Mouse (Mus musculus) gastrocnemius, postnatal 25 days (tissue): ENCODE results near the gene Slit2. TPM values are rescaled to one million over a fixed set of nuclear protein-coding genes. Genes with fewer than 3 reads are reported as not detected.
"Not testable (repeated sequence)": the region's sequence is repeated elsewhere in the genome, so short reads cannot be mapped to it uniquely, and the experiment has no call there.

Experiments
- DNase-seq: peaks from one replicate; pipeline ENCODE4 v3.0.0; 2022
- total RNA-seq, 2 experiments: library from RNA; stranded (reverse); gene quantifications; 1 replicate in 1 of 2; 2 replicates in 1 of 2; pipeline ENCODE4 v1.2.3; 2021

Gene Slit2
- total RNA-seq, 2 experiments from 2014 or later, result 0.54 to 1.1 TPM

DNA sequence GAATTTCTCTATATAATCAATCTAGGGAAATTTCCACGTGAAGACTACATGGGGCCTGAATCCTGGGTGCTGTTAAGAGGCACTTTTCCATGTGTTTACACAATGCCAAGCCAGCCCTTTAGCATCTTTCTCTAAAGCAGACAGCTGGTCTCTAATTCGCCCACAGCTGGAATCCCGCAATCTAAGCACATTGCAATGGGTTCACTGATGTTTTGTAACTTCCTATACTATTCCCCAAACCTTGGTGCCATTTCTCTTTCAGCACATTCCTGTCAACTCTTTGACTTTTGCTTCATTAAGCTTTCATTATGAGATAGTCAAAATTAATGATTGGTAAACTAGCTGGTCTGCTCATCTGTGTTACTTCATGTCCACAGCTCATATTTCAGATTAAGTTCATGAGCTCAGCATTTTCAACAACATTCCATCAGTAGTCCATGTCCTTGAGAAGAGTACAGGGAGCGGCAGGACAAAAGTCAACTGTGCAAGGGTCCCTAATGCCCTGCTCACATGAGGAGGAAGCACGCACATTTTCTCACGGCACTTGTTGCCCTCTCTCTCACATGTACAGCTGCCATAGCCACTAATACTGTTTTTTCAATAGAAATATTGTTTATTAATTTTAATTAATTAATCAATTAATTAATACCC, 247.6 kb downstream of the Slit2 start:
- no peak for DNase-seq

DNA sequence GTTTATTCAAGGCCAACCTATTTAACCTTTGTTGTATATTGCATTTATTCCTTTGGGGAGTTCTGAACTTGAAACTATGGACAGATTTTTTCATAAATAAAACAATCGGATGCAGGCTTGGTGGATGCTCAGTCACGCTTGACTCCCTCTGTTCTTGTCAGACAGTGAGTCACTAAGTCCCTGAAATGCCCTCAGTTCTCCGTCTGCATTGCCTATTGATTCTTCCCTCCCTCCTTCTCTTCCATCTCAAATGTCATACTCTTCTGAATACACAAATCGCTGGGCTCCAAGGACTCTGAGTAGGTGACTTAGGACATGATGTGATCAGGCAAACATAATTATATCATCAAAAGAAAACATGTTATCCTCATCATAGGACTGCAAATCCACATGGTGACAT, 251.8 kb downstream of the Slit2 start:
- no peak for DNase-seq

DNA sequence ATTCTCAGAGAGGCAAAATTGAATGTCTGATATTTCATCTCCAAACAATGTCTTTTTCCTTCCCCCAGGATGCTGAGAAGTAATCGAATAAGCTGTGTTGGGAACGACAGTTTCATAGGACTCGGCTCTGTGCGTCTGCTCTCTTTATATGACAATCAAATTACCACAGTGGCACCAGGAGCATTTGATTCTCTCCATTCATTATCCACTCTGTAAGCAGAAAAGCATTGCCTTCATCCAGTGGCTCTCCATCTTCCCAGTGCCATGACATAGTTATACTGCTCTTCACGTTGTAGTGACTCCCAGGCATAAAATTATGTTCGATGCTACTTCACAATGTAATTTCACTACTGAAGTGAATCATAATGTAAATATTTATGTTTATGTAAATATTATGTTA, 252.3 kb downstream of the Slit2 start:
- no peak for DNase-seq

DNA sequence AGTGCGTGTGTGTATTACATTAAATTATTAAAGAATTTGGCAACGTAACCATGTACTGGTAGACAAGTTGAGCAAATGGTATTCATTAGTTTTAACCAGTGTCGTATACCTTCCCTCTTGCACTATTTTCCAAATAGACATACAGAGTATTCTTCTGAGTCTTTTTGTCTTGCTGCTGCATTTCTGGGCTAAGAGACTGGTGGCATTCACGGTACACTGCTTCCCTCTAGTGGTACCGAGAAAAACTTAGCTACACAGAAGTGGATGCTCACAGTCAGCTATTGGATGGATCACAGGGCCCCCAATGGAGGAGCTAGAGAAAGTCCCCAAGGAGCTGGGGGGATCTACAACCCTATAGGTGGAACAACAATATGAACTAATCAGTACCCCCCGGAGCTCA, 257.8 kb downstream of the Slit2 start:
- not testable (repeated sequence) for DNase-seq

DNA sequence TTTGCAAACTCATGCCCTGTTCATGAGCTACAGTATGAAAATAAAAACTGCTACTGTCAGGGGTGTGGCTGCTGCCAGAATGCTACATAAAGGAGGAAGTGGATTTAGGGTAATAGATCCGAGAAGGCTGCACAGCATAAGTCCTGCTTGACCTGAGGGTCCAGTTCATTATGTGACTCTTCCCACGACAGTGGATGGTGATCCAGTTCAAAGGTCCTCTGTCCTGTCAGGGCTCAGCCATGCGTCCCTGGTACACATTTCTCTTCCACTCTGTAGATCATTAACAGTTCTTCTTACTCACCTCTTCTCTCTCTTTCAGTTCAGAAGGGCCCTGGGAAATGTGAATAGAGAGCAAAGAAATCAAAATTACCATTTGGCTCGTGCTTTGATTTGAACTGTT, 265.4 kb downstream of the Slit2 start:
- DNase-seq, result no peak

DNA sequence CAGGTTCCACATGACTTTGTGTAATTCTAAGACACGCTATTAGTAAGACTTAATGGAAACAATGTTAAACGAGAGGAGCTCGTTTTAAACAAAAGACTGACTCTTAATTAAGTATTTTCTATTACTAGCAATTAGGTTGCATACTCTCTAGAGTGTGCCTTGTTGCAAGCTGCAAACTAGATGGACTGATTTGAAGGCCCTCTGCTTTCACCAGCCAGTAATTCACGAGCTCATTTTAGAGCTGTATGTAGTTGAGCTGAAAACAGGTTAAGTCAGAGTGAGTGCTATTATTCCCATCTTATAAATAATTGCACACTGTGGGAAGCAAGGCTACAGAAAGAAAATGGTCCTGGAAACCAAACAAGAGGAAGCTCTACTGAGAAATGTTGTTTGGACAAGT, 294.6 kb downstream of the Slit2 start:
- no peak for DNase-seq

DNA sequence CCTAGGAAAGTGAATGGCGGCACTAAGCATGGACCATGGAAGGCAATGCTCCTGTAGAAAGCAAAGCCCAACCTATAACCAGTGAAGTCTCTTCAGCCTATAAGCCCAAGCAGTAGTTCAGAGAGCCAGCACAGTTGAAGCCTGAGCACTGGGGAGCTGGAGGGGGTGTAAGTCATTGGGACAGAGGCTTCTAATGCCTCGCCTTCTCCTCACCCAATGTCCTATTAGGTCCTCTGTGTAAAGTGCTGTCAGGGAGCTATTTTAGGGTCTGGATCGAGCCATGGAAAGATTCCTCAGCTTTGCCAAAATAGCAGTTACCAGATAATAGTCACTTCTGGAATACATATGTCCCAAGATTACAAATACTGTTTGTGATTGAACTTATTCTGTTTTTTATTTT, 318.2 kb downstream of the Slit2 start:
- no peak for DNase-seq

DNA sequence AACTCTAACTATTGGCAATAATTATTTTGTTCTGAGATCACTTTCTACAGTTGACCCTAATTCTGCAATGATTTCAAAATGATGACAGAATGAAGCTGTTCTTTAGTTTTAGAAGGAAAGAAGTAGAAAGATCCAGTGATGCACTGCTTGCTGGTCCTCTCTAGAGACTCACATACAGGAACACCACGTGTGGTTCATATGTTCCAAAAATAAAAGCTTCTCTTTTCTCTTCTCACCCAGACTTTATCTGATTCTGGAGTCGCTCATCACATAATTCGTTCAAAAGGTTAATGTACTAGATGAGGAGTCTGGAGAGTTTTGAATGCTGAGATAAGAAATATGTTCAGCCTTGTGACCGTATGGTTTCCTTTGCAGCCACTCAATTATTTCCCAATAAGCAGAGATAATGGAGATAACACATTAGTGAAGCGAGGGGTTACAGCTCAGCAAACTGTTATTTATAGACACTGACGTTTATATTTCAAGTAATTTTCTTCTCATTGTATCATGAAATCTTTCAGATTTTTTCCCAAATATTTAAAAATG, 332.2 kb downstream of the Slit2 start:
- DNase-seq, result no peak

DNA sequence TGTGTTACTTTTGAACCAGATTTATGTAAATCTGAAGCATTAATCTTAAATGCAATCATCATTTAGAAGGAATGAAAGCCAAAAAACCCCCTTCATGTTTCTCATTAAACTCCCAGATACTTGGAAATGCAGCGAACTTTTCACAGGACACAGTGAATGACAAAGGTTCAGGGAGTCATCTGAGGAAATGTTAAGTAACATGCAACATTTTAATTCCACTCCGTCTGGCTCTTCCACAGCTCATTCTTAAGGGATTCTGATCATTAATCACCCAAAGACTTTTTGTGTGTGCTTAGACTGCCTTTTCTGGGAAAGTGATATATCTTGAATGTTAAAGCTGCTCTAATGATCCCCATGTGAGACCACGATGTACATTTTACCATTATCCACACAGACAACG, 337.7 kb downstream of the Slit2 start:
- no peak for DNase-seq

DNA sequence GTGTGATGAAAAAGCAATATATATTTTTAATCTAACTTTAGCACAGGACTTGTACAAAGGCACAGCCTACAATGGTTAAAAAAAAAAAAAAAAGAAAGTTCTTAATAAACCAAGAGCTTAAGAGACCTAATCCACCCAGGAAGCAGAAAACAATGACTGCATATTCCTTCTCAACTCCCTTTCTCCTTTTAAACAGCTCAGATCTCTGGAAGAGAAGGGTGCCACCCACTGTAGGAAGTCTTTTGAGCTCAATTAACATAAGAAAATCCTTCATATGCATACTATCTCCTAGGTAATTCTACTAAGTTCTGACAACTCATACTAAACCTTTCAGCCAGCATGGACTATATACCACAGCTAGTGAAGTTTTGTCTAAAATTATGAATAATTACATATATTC, 343.3 kb downstream of the Slit2 start:
- no peak for DNase-seq

DNA sequence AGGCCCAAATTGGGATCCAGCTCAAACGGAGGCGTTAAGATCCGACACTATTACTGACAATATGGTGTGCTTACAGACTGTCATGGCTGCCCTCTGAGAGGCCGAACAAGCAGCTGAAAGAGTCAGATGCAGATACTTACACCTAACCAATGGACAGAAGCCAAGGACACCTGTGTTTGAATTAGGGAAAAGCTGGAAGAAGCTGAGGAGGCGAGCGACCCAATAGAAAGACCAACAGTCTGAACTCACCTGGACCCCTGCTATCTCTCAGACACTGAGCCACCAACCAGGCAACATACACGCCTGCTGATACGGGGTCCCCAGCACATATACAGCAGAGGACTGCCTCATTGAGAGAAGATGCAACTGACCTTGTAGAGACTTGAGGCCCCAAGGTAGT, 344.7 kb downstream of the Slit2 start, which contains the start of gene 5730480H06Rik:
Gene 5730480H06Rik (plus strand): TSS at position 301 of the 400 bp plus-strand sequence.
- DNase-seq, result no peak

DNA sequence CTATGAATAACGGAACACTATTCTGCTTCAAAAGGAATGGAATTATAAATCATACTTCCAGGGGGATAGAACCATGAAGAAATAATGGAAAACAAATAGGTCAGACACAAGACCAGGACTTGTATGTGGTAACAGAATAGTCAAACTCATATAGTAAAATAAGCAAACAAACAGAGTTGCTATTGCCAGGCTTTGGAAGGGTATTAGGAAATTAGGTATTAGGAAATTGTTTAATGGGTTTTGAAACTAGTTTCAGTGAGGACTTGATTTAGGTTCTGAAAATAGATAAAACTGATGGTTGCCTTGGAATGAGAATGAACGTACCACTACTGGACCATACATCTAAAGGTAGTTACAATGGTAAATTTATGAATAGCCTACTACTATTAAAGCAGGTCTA, 346.8 kb downstream of the Slit2 start:
- DNase-seq, result no peak

DNA sequence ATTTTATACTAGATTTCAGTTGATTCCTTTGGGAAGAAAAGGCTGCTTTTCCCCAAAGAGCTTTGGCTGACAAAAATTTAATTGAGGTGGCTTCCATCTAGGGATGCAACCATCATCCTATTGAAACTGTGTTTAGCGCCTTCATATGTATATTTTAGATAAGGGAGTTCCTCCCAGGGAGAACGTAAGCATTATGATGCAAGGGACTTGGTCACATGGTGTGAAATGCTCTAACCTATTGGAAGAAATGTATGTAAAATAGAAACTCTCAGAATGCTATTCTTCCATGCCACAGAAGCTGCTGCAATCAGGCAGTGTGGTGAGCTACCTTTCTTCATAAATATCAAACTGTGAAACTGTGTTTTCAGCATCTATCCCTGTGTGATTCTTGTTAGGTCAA, 347.9 kb downstream of the Slit2 start:
- no peak for DNase-seq

DNA sequence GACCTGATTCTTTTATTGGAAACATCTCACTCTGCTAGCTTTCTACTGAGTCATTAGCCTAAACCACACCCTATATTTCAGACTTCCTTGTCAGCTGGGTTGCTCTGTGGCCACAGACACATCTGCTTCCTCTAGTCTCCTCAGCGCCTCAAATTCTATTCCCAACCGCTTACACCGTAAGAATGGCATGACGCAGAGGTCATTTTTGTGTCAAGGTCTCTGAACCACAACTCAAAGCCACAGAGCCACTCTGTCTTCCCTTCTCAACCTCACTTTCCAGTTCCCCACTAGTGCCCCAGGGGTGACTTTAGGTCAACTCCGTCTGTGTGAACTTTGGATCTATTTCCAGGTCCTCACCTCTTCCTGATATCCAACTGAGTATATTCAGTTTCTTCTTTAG, 348.5 kb downstream of the Slit2 start:
- no peak for DNase-seq

DNA sequence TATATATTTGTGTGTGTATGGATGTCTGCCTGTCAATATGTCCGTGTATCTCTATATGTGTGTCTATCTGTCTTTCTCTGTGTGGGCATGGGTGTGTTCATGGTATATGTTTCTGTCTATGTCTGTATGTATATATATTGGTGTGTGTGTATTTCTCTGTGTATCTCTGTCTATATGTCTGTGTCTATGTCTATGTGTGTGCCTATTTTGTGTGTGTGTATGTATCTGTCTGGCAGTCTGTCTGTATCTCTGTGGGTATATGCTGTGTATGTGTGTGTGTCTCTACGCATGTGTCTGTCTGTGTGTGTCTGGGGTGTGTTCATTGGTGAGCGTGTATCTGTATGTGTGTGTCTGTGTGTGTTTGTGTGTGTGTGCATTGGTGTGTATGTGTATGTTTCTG, 350.5 kb downstream of the Slit2 start:
- no peak for DNase-seq

DNA sequence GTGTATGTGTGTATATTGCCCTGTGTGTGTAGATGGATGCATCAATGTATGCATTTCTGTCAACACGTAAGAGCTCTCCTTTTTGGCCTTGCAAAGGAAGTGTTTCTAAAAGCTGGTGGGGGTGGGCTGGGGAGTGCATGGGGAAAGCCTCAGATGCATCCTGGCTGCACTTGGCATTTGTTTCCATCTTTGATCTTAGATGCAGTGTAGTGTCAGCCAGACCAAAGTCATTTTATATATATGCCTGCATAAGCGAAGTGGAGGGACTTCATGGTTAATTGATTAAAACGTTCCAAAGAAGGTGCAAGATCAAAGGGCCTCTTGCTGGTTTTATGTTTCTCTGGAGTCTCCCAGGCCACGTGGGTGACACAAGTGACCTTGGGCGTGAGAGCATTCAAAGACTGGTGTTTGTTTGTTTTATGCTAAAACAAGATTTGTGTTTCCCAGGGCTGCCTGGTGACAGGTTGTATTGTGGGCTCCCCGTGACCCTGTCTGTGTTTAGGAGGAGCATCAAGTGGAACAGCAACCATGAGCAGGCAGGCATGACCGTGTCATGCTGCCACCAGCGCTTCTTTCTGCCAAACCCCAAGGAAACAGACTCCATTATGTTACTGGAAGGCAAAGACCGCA, 351.1 kb downstream of the Slit2 start:
- DNase-seq, result no peak

DNA sequence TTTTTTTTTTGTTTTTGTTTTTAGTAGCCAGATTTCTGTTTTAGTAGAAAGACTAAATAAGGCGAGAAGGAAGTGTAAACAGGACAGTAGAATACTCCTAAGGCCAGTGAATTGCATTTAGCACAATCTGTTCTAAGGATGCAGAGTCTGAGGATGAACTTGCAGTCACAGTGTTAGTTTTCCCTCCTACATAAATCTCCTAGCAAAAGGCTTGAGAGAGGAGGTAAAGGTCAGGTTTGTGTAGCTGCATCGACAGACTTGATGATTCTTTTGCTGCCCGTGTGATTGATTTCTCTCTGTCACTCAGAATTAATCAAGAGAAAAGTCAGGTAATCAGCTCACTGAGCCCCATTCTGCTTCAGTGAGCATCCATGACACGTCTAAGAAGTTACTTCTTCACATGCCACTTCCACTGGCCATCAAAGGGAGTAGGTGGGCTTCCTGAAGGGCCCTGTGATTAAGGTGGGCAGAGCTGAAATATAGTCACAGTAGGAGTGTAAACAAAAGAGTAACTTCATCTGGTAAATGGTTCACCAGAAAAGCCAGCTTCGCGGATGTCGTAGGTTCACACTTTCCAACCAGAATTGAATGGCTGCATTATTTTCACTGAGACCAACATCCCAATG, 358.0 kb downstream of the Slit2 start:
- DNase-seq, result no peak

DNA sequence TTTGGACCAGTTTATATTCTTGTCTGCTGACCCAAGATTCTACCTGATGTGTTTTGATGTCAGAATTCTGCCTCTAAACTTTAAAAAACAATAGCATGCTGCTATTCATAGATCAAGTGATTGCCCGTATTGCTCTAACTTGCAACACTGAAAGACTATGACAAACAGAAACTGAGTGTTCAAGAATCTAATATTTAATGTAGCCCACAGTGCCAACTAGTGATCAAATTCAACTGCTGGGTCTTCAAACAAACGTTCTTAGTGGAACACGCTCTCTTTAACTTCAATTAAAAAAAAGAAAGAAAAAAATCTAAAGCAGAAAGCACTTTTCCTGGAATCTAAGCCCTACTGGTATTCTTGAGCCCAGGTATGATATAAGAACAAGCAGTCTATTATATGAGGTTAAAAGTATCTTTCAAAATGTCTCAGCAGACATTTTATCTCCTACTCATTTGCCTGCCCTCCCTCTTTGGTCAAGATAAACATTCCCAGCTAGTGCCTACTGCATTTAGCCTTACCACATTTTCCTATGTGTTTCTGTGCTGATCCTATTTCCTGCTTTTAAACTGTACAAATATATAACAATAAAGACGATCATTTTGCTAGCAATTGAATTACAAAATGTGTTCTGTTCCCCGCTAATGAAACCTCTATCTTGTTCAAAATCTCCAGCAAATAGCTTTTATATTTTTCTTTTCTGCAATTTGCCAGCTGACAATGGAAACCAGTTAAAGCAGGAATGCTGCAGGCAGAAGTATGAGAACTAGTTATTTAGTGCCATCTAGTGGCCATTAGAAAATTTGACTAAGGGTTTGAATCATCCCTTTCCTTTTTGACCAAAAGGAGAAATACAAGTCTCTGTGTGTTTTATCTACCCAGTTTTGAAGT, 362.4 kb downstream of the Slit2 start:
- DNase-seq, result no peak

DNA sequence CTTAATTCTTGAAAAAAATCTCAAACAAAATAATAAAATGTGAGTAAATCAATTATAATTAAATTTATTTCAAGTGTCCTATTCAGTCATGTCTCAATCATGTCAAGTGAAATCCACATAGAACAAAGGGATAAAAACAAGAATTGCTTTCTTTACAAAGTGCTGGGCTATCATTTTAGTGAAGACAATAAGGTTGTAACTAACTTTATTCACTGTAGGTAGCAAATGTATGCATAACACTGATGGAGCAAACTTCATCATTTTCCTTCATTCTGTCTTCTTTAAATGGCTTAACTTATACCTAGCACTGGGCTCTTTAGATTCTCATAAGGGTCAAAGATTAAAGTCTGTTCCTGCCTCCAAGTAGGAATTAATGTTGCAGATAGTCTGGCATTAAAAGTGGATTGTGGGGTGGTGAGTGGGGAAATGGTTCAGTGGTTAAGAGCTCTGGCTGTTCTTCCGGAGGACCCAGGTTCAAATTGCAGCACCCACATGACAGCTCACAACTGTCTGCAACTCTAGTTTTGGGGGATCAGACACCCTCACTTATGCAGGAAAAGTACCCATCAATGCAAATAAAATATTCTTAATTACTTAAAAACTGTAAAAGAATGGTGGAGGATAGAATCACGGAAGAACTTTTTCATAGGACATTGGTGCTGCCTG, 363.2 kb downstream of the Slit2 start:
- no peak for DNase-seq

DNA sequence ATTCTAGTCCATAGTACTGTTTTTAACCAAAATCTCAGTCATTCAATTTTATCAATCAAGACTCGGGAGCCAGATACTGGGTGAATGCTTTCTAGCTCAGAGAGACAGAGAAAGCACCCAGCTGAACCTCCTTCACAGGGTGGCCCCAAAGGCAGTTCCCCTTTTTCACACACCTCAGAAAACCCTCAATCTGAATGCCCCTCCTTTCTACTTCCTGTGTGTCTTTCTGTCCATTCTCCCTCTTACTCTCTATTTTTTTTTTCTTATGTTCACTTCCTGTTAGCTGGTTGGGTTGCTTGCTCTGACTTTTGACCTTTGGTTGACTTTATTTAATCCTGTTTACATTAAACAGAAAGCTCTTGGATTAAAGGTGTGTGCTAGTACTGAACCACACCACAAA, 366.4 kb downstream of the Slit2 start:
- DNase-seq, result no peak
